Mouse (Mus musculus): ENCODE data around the gene Foxj2. TPM values are rescaled to one million over a fixed set of nuclear protein-coding genes. Genes with fewer than 3 reads are reported as not detected.
A peak's percentile ranks its signal among the peaks of the same experiment; 100 is the strongest.

Gene Foxj2
- total and polyA plus RNA-seq, 2 experiments: 1.7 to 3.3 TPM

GRCm38 (mm10) chr6:122800640-122801300 is 18.9 kb upstream of the Foxj2 start:
- DNase-seq (ENCODE audit: extremely low read depth, low read depth, low spot score): no peak
- H3K36me3 ChIP-seq (ENCODE audit: control insufficient read depth, insufficient read depth, low read length): no peaks in the 10 kb centered on the region
- peak overlapping the region; percentile 66 for H3K4me3 ChIP-seq (ENCODE audit: insufficient read depth, low read depth, low read length)
- H3K79me2 ChIP-seq (ENCODE audit: control insufficient read depth, insufficient read depth, low read length): no peaks in the 10 kb centered on the region
- no peak overlapping the region for H3K27ac ChIP-seq (replicated peaks; ENCODE audit: insufficient read depth, low read depth, low read length)
- peaks cover 6% of the 10 kb centered on the region for H3K27me3 ChIP-seq (ENCODE audit: control insufficient read depth, insufficient read depth, low read length)
- TF ChIP-seq CTCF (IDR thresholded peaks at IDR 0.05; ENCODE audit: low read depth, low read length): no peak
- peaks cover 4% of the 10 kb centered on the region; the same call in 1 of the 2 replicates for H3K4me1 ChIP-seq (ENCODE audit: control insufficient read depth, insufficient read depth, low read length)
- peak overlapping the region; percentile 11; the same call in 1 of the 2 replicates for H3K9ac ChIP-seq (ENCODE audit: low read depth, low read length)
- WGBS: 52% methylated on average over 10 of the region's 10 CpGs

- peak within 1 kb of the TSS; percentile 62 for H3K9ac ChIP-seq (ENCODE audit: low read depth, low read length)
- H3K27ac ChIP-seq (replicated peaks; ENCODE audit: insufficient read depth, low read depth, low read length): no peak within 1 kb of the TSS
- TF ChIP-seq POLR2A (IDR thresholded peaks at IDR 0.05; ENCODE audit: extremely low read depth, insufficient read depth, low read length): no peak
- no peak for TF ChIP-seq CTCF (IDR thresholded peaks at IDR 0.05; ENCODE audit: low read depth, low read length)
- DNase-seq (ENCODE audit: extremely low read depth, low read depth, low spot score): no peak
- peaks cover 6% of the 10 kb centered on the region for H3K27me3 ChIP-seq (ENCODE audit: control insufficient read depth, insufficient read depth, low read length)
- H3K4me3 ChIP-seq (ENCODE audit: insufficient read depth, low read depth, low read length): peak within 1 kb of the TSS; percentile 66
- 2% methylated on average over 46 of the region's 46 CpGs for WGBS
- H3K79me2 ChIP-seq (ENCODE audit: control insufficient read depth, insufficient read depth, low read length): no peaks in the 10 kb centered on the region
- peaks cover 4% of the 10 kb centered on the region; the same call in 1 of the 2 replicates for H3K4me1 ChIP-seq (ENCODE audit: control insufficient read depth, insufficient read depth, low read length)
- no peaks in the 10 kb centered on the region for H3K36me3 ChIP-seq (ENCODE audit: control insufficient read depth, insufficient read depth, low read length)
Observed at GRCm38 (mm10) chr6:122801301-122801800, 18.4 kb upstream of the Foxj2 start, which contains the start of gene Slc2a3. TSS of gene Slc2a3 (minus strand) at chr6:122801640.

- no peaks in the 10 kb centered on the region for H3K36me3 ChIP-seq (ENCODE audit: control insufficient read depth, insufficient read depth, low read length)
- 10% methylated on average over 34 of the region's 34 CpGs for WGBS
- H3K79me2 ChIP-seq (ENCODE audit: control insufficient read depth, insufficient read depth, low read length): no peaks in the 10 kb centered on the region
- TF ChIP-seq POLR2A (IDR thresholded peaks at IDR 0.05; ENCODE audit: extremely low read depth, insufficient read depth, low read length): no peak
- TF ChIP-seq CTCF (IDR thresholded peaks at IDR 0.05; ENCODE audit: low read depth, low read length): no peak
- H3K27me3 ChIP-seq (ENCODE audit: control insufficient read depth, insufficient read depth, low read length): peaks cover 6% of the 10 kb centered on the region
- H3K9ac ChIP-seq (ENCODE audit: low read depth, low read length): peak overlapping the region; percentile 62
- H3K4me3 ChIP-seq (ENCODE audit: insufficient read depth, low read depth, low read length): peak overlapping the region; percentile 66
- no peak for DNase-seq (ENCODE audit: extremely low read depth, low read depth, low spot score)
- H3K27ac ChIP-seq (replicated peaks; ENCODE audit: insufficient read depth, low read depth, low read length): no peak overlapping the region
- H3K4me1 ChIP-seq (ENCODE audit: control insufficient read depth, insufficient read depth, low read length): peaks cover 4% of the 10 kb centered on the region; the same call in 1 of the 2 replicates
Observed at GRCm38 (mm10) chr6:122801801-122802514, 17.8 kb upstream of the Foxj2 start.

GRCm38 (mm10) chr6:122804418-122804817 is 15.3 kb upstream of the Foxj2 start:
- Histone ChIP-seq H3K79me2 (ENCODE audit: control insufficient read depth, insufficient read depth, low read length) (no peaks in the 10 kb centered on the region), H3K4me3 (ENCODE audit: insufficient read depth, low read depth, low read length) (no peak overlapping the region), H3K27me3 (ENCODE audit: control insufficient read depth, insufficient read depth, low read length) (peaks cover 6% of the 10 kb centered on the region), H3K27ac (replicated peaks; ENCODE audit: insufficient read depth, low read depth, low read length) (no peak overlapping the region), H3K4me1 (ENCODE audit: control insufficient read depth, insufficient read depth, low read length) (peaks cover 4% of the 10 kb centered on the region; the same call in 1 of the 2 replicates), H3K9ac (ENCODE audit: low read depth, low read length) (no peak overlapping the region), H3K36me3 (ENCODE audit: control insufficient read depth, insufficient read depth, low read length) (no peaks in the 10 kb centered on the region)
- DNase-seq (ENCODE audit: extremely low read depth, low read depth, low spot score): peak; percentile 54
- TF ChIP-seq CTCF (IDR thresholded peaks at IDR 0.05; ENCODE audit: low read depth, low read length): peak; percentile 68
- no peak for TF ChIP-seq POLR2A (IDR thresholded peaks at IDR 0.05; ENCODE audit: extremely low read depth, insufficient read depth, low read length)
- 26% methylated on average over 5 of the region's 5 CpGs for WGBS

GRCm38 (mm10) chr6:122810022-122810614 is 9.6 kb upstream of the Foxj2 start:
- H3K79me2 ChIP-seq (ENCODE audit: control insufficient read depth, insufficient read depth, low read length): no peaks in the 10 kb centered on the region
- TF ChIP-seq CTCF (IDR thresholded peaks at IDR 0.05; ENCODE audit: low read depth, low read length): no peak
- TF ChIP-seq POLR2A (IDR thresholded peaks at IDR 0.05; ENCODE audit: extremely low read depth, insufficient read depth, low read length): no peak
- WGBS: 5% methylated on average over 11 of the region's 11 CpGs

More at GRCm38 (mm10) chr6:122810022-122810614, 9.6 kb upstream of the Foxj2 start:
- Histone ChIP-seq H3K27ac (replicated peaks; ENCODE audit: insufficient read depth, low read depth, low read length) (peak overlapping the region; percentile 66), H3K27me3 (ENCODE audit: control insufficient read depth, insufficient read depth, low read length) (no peaks in the 10 kb centered on the region), H3K4me3 (ENCODE audit: insufficient read depth, low read depth, low read length) (peak overlapping the region; percentile 25), H3K9ac (ENCODE audit: low read depth, low read length) (peak overlapping the region; percentile 48), H3K36me3 (ENCODE audit: control insufficient read depth, insufficient read depth, low read length) (no peaks in the 10 kb centered on the region), H3K4me1 (ENCODE audit: control insufficient read depth, insufficient read depth, low read length) (peaks cover 2% of the 10 kb centered on the region; the same call in 1 of the 2 replicates)
- no peak for DNase-seq (ENCODE audit: extremely low read depth, low read depth, low spot score)
